Mouse (Mus musculus) stomach, embryonic 14.5 days (tissue): ENCODE measurements at regions not wholly inside any gene's neighbourhood (a gene's known extent, or its start where the extent isn't known, plus 50 kb on each side); places are given as distances from the start of the nearest gene placed in this dataset.

Experiments
- ATAC-seq: fragments of 200-750 bp; cut with Nextera tagmentation; 2 replicates; pipeline ENCODE4 v1.8.0; 2017; ENCODE audit warnings: low read depth, moderate TSS enrichment; ENCODE audit not compliant: insufficient number of reproducible peaks, insufficient read depth, low FRiP score
- H3K27ac ChIP-seq: fragments of 300-500 bp; sonication (generic); 2 replicates; pipeline ENCODE4 v1.5.1; 2014; ENCODE audit warnings: mild to moderate bottlenecking, low read length, moderate library complexity, mixed read lengths
- H3K27me3 ChIP-seq: fragments of 300-500 bp; sonication (generic); 2 replicates; pipeline ENCODE4 v1.6.1; 2014; ENCODE audit warnings: low read length, control low read depth, mixed read lengths; ENCODE audit not compliant: control insufficient read depth, insufficient read depth
- H3K36me3 ChIP-seq: fragments of 300-500 bp; sonication (generic); 2 replicates; pipeline ENCODE4 v1.6.1; 2014; ENCODE audit warnings: mild to moderate bottlenecking, control low read depth, low read length, moderate library complexity, mixed read lengths; ENCODE audit not compliant: control insufficient read depth, insufficient read depth
- H3K4me1 ChIP-seq: fragments of 300-500 bp; sonication (generic); 2 replicates; pipeline ENCODE4 v1.6.1; 2014; ENCODE audit warnings: low read length, control low read depth, mixed read lengths; ENCODE audit not compliant: control insufficient read depth, insufficient read depth
- H3K4me2 ChIP-seq: fragments of 300-500 bp; sonication (generic); replicated peaks from 2 replicates; pipeline ENCODE4 v1.6.1; 2014; ENCODE audit warnings: low read depth, low read length, control low read depth
- H3K4me3 ChIP-seq: fragments of 300-500 bp; sonication (generic); 2 replicates; pipeline ENCODE4 v1.5.1; 2014; ENCODE audit warnings: low read depth, low read length, control low read depth
- H3K9ac ChIP-seq: fragments of 300-500 bp; sonication (generic); replicated peaks from 2 replicates; pipeline ENCODE4 v1.6.1; 2014; ENCODE audit warnings: low read depth, mild to moderate bottlenecking, control low read depth, low read length, moderate library complexity, mixed read lengths
- H3K9me3 ChIP-seq: fragments of 300-500 bp; sonication (generic); 2 replicates; pipeline ENCODE4 v1.6.1; 2016; ENCODE audit warnings: low read depth, low read length, control low read depth; ENCODE audit not compliant: control insufficient read depth
- WGBS: fragments of 180-500 bp; shearing (Covaris S2); extraction: QIAGEN DNeasy Blood & Tissue Kit; methylation state at CpG from one replicate; pipeline ENCODE4 v1.1.7; 2014; 5-methylcytosine and 5-hydroxymethylcytosine counted together

- Histone ChIP-seq H3K27me3 (no peaks in the 10 kb centered on the region), H3K4me3 (no peak overlapping the region), H3K9ac (no peak overlapping the region), H3K4me1 (no peaks in the 10 kb centered on the region), H3K9me3 (no peaks in the 10 kb centered on the region), H3K27ac (no peak overlapping the region), H3K36me3 (no peaks in the 10 kb centered on the region), H3K4me2 (no peak overlapping the region)
- no peak for ATAC-seq
- WGBS = 89% methylated on average over 8 of the region's 8 CpGs
Measured at GRCm38 (mm10) chr3:147196626-147197025, 344.5 kb downstream of the Ttll7 start.

GRCm38 (mm10) chr3:147197215-147197614, 345.0 kb downstream of the Ttll7 start:
- H3K4me1 ChIP-seq = no peaks in the 10 kb centered on the region
- H3K4me3 ChIP-seq = no peak overlapping the region
- no peak overlapping the region for H3K27ac ChIP-seq
- no peaks in the 10 kb centered on the region for H3K36me3 ChIP-seq
- no peak for ATAC-seq
- 66% methylated on average over 2 of the region's 2 CpGs for WGBS
- H3K9me3 ChIP-seq = no peaks in the 10 kb centered on the region
- no peak overlapping the region for H3K9ac ChIP-seq
- H3K4me2 ChIP-seq = no peak overlapping the region
- H3K27me3 ChIP-seq = no peaks in the 10 kb centered on the region

- no peak overlapping the region for H3K9ac ChIP-seq
- H3K36me3 ChIP-seq = no peaks in the 10 kb centered on the region
- no peak overlapping the region for H3K27ac ChIP-seq
- 50% methylated on average over 5 of the region's 5 CpGs for WGBS
- ATAC-seq = no peak
- H3K4me1 ChIP-seq = no peaks in the 10 kb centered on the region
- H3K4me3 ChIP-seq = no peak overlapping the region
- no peaks in the 10 kb centered on the region for H3K9me3 ChIP-seq
- H3K4me2 ChIP-seq = no peak overlapping the region
- no peaks in the 10 kb centered on the region for H3K27me3 ChIP-seq
Measured at GRCm38 (mm10) chr3:147211127-147211940, 359.2 kb downstream of the Ttll7 start.

- no peaks in the 10 kb centered on the region for H3K36me3 ChIP-seq
- no peaks in the 10 kb centered on the region for H3K27me3 ChIP-seq
- H3K4me1 ChIP-seq = no peaks in the 10 kb centered on the region
- WGBS = 62% methylated on average over 2 of the region's 2 CpGs
- H3K27ac ChIP-seq = no peak overlapping the region
- H3K9ac ChIP-seq = no peak overlapping the region
- no peaks in the 10 kb centered on the region for H3K9me3 ChIP-seq
- H3K4me2 ChIP-seq = no peak overlapping the region
- no peak; the same call in 1 of the 2 replicates for ATAC-seq
- H3K4me3 ChIP-seq = no peak overlapping the region
Measured at GRCm38 (mm10) chr3:147228663-147229062, 376.5 kb downstream of the Ttll7 start.

- 85% methylated on average over 7 of the region's 7 CpGs for WGBS
- no peaks in the 10 kb centered on the region for H3K27me3 ChIP-seq
- no peak overlapping the region for H3K4me3 ChIP-seq
- no peaks in the 10 kb centered on the region for H3K4me1 ChIP-seq
- H3K36me3 ChIP-seq = no peaks in the 10 kb centered on the region
- H3K4me2 ChIP-seq = no peak overlapping the region
- H3K9ac ChIP-seq = no peak overlapping the region
- no peak overlapping the region for H3K27ac ChIP-seq
- no peak for ATAC-seq
- H3K9me3 ChIP-seq = no peaks in the 10 kb centered on the region
Measured at GRCm38 (mm10) chr3:147230594-147230993, 378.4 kb downstream of the Ttll7 start.

GRCm38 (mm10) chr3:147238398-147238797, 386.2 kb downstream of the Ttll7 start:
- Histone ChIP-seq H3K4me2 (no peak overlapping the region), H3K9ac (no peak overlapping the region), H3K27me3 (no peaks in the 10 kb centered on the region), H3K36me3 (no peaks in the 10 kb centered on the region), H3K4me1 (no peaks in the 10 kb centered on the region), H3K27ac (no peak overlapping the region), H3K4me3 (no peak overlapping the region), H3K9me3 (no peaks in the 10 kb centered on the region)
- ATAC-seq = no peak
- WGBS = 88% methylated on average over 1 of the region's 1 CpGs

- H3K36me3 ChIP-seq = no peaks in the 10 kb centered on the region
- no peak overlapping the region for H3K4me3 ChIP-seq
- no peaks in the 10 kb centered on the region for H3K27me3 ChIP-seq
- ATAC-seq = no peak
- no peak overlapping the region for H3K4me2 ChIP-seq
- H3K27ac ChIP-seq = no peak overlapping the region
- WGBS = 87% methylated on average over 4 of the region's 4 CpGs
- H3K4me1 ChIP-seq = no peaks in the 10 kb centered on the region
- no peak overlapping the region for H3K9ac ChIP-seq
- no peaks in the 10 kb centered on the region for H3K9me3 ChIP-seq
Measured at GRCm38 (mm10) chr3:147240651-147241050, 388.5 kb downstream of the Ttll7 start.

GRCm38 (mm10) chr3:147244911-147245430, 392.8 kb downstream of the Ttll7 start:
- no peak overlapping the region for H3K4me3 ChIP-seq
- no peak overlapping the region for H3K9ac ChIP-seq
- no peaks in the 10 kb centered on the region for H3K4me1 ChIP-seq
- no peak overlapping the region for H3K27ac ChIP-seq
- H3K27me3 ChIP-seq = no peaks in the 10 kb centered on the region
- H3K9me3 ChIP-seq = no peaks in the 10 kb centered on the region
- no peak overlapping the region for H3K4me2 ChIP-seq
- 73% methylated on average over 5 of the region's 5 CpGs for WGBS
- no peaks in the 10 kb centered on the region for H3K36me3 ChIP-seq
- ATAC-seq = no peak

GRCm38 (mm10) chr3:147246141-147246540, 394.0 kb downstream of the Ttll7 start:
- no peaks in the 10 kb centered on the region for H3K27me3 ChIP-seq
- ATAC-seq = no peak
- 84% methylated on average over 5 of the region's 5 CpGs for WGBS
- no peaks in the 10 kb centered on the region for H3K9me3 ChIP-seq
- no peak overlapping the region for H3K4me2 ChIP-seq
- no peak overlapping the region for H3K4me3 ChIP-seq
- no peak overlapping the region for H3K9ac ChIP-seq
- H3K4me1 ChIP-seq = no peaks in the 10 kb centered on the region
- no peaks in the 10 kb centered on the region for H3K36me3 ChIP-seq
- no peak overlapping the region for H3K27ac ChIP-seq
